Comparison of ENCODE assay signal across 8 mouse cellular contexts in the genomic region with DNA sequence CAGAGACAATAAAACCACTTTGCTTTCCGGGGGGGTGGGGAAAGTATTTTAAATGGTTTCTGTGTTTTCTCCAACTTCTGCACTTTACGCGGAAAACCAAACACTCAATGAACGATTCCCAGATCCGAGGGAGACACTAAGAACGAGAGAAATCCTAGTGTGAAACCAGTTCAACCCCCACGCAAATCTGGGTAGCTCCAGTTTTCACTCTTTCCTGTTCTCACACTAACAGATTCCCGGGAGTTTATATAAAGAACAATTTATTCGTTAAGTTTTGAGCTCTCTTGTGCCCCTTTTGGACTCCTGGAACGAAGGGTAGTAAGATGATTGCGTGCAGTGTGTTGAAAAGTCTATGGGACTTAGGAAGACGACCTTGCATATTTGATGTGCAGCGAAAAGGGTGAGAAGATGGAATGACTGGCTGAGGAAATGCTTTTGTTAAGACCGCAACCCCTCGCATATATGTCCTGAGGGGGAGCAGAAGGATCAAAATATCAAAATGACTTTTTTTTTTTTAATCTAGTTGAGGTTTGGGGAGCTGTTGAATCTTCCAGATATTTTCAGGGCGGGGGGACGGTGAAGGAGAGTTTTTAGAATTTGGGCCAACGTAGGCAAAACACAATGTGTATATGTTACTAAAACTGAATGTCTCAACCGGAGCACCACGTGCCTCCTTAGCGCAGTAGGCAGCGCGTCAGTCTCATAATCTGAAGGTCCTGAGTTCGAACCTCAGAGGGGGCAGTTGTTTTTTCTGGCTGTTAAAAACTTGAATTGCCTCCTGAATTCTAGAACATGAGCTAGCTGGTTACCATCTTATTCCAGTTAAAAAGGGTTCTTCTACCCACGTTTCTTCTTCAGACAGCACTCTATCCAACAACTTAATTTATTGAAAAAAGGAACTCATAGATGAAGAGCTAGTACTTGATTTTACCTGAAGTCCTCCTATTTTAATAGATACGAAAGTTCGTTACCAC. TPM values are rescaled to one million over a fixed set of nuclear protein-coding genes. Genes with fewer than 3 reads are reported as not detected.
DNase-seq lines count a peak whose midpoint lies in the region; ATAC-seq and TF ChIP-seq lines count a peak whose summit lies in the region.

No protein-coding gene starts in this region.

- peak; percentile 58 for ATAC-seq in heart, embryonic 12.5 days (ENCODE audit: insufficient number of reproducible peaks, low FRiP score)
- peak; percentile 66; the same call in 1 of the 2 replicates for ATAC-seq in kidney, embryonic 16.5 days (ENCODE audit: low FRiP score, low TSS enrichment)
- peak; percentile 40 for ATAC-seq in liver, embryonic 14.5 days (ENCODE audit: insufficient read depth)

- peak overlapping the region; percentile 23 for H3K27ac ChIP-seq in heart, embryonic 12.5 days (ENCODE audit: poor library complexity, severe bottlenecking)
- H3K27ac ChIP-seq in kidney, embryonic 16.5 days (ENCODE audit: low read length), result peak overlapping the region; percentile 51; the same call in 1 of the 2 replicates
- H3K27ac ChIP-seq in liver, embryonic 14.5 days, result no peak overlapping the region
- no peak overlapping the region for H3K27ac ChIP-seq in testis, adult 2 months (ENCODE audit: control insufficient read depth, insufficient read depth, low read depth, low read length)

- peak; percentile 80 to 86 for DNase-seq in CD8-positive naive resting alpha-beta T cell, adult 2 months (ENCODE audit: low read depth in 2 of 2, low spot score in 2 of 2)
- DNase-seq in brain, adult 2 months (ENCODE audit: low read depth, low spot score), result peak; percentile 91
- peak in 1 of 3 experiments; percentile 71 for DNase-seq in liver, embryonic 14.5 days (ENCODE audit: low read depth in 3 of 3, low spot score in 3 of 3)
- DNase-seq in neural tube, embryonic 10.5 days (ENCODE audit: extremely low spot score, low spot score), result peak; percentile 82

- TF ChIP-seq EP300 in liver, embryonic 14.5 days (IDR thresholded peaks at IDR 0.05; ENCODE audit: low read depth), result no peak; the same call in 1 of the 2 replicates

- peak overlapping the region; percentile 80 for H3K4me3 ChIP-seq in erythroblast, embryonic 14.5 days (replicated peaks)
- peak overlapping the region; percentile 70 for H3K4me3 ChIP-seq in heart, embryonic 12.5 days
- peak overlapping the region; percentile 73 for H3K4me3 ChIP-seq in kidney, embryonic 16.5 days (ENCODE audit: low read length)
- H3K4me3 ChIP-seq in liver, embryonic 14.5 days (ENCODE audit: insufficient read depth in 1 of 2, low read depth in 2 of 2, low read length in 2 of 2), result peak overlapping the region; percentile 73 to 77
- peak overlapping the region; percentile 37; the same call in 1 of the 2 replicates for H3K4me3 ChIP-seq in testis, adult 2 months (ENCODE audit: control insufficient read depth, low read depth, low read length)

- peaks cover 55% of the 10 kb centered on the region for H3K4me1 ChIP-seq in erythroblast, embryonic 14.5 days (ENCODE audit: control insufficient read depth)
- H3K4me1 ChIP-seq in heart, embryonic 12.5 days (replicated peaks), result peaks cover 8% of the 10 kb centered on the region; the same call in 1 of the 2 replicates
- peaks cover 6% of the 10 kb centered on the region; the same call in 1 of the 2 replicates for H3K4me1 ChIP-seq in kidney, embryonic 16.5 days (ENCODE audit: insufficient read depth, low read length)
- H3K4me1 ChIP-seq in liver, embryonic 14.5 days (replicated peaks; ENCODE audit: control insufficient read depth in 2 of 2, insufficient read depth in 2 of 2, low read length in 1 of 2), result peaks cover 8 to 12% of the 10 kb centered on the region in 2 experiments
- H3K4me1 ChIP-seq in testis, adult 2 months (ENCODE audit: control insufficient read depth, insufficient read depth, low read length), result peaks cover 5% of the 10 kb centered on the region

- TF ChIP-seq POLR2A in testis, adult 2 months (IDR thresholded peaks at IDR 0.05; ENCODE audit: control insufficient read depth, low read depth, low read length), result no peak

- H3K4me2 ChIP-seq in heart, embryonic 12.5 days, result peak overlapping the region; percentile 73
- peak overlapping the region; percentile 96 for H3K4me2 ChIP-seq in kidney, embryonic 16.5 days (replicated peaks; ENCODE audit: low read depth, low read length)
- H3K4me2 ChIP-seq in liver, embryonic 14.5 days (ENCODE audit: low read depth), result peak overlapping the region; percentile 99

- no peaks in the 10 kb centered on the region for H3K9me3 ChIP-seq in erythroblast, embryonic 14.5 days (ENCODE audit: control insufficient read depth, low read length)
- H3K9me3 ChIP-seq in heart, embryonic 12.5 days (replicated peaks), result no peaks in the 10 kb centered on the region
- H3K9me3 ChIP-seq in kidney, embryonic 16.5 days (ENCODE audit: low read length), result no peaks in the 10 kb centered on the region
- no peaks in the 10 kb centered on the region for H3K9me3 ChIP-seq in liver, embryonic 14.5 days (ENCODE audit: control insufficient read depth, low read length)

- H3K27me3 ChIP-seq in erythroblast, embryonic 14.5 days (ENCODE audit: control insufficient read depth), result peaks cover 35% of the 10 kb centered on the region
- H3K27me3 ChIP-seq in heart, embryonic 12.5 days (replicated peaks), result no peaks in the 10 kb centered on the region
- H3K27me3 ChIP-seq in kidney, embryonic 16.5 days (ENCODE audit: insufficient read depth, low read length), result no peaks in the 10 kb centered on the region
- no peaks in the 10 kb centered on the region; the same call in 1 of the 2 replicates for H3K27me3 ChIP-seq in liver, embryonic 14.5 days (ENCODE audit: control insufficient read depth, insufficient read depth, low read length)
- H3K27me3 ChIP-seq in testis, adult 2 months (ENCODE audit: control insufficient read depth, insufficient read depth, low read length), result no peaks in the 10 kb centered on the region

- WGBS in heart, embryonic 12.5 days, result 2% methylated on average over 27 of the region's 27 CpGs
- 1% methylated on average over 27 of the region's 27 CpGs for WGBS in kidney, embryonic 16.5 days
- 1% methylated on average over 27 of the region's 27 CpGs for WGBS in liver, embryonic 14.5 days (ENCODE audit: insufficient replicate concordance)

- H3K9ac ChIP-seq in heart, embryonic 12.5 days, result peak overlapping the region; percentile 54
- H3K9ac ChIP-seq in kidney, embryonic 16.5 days (replicated peaks; ENCODE audit: low read length), result peak overlapping the region; percentile 69
- H3K9ac ChIP-seq in liver, embryonic 14.5 days (replicated peaks), result peak overlapping the region; percentile 64

- no peak for TF ChIP-seq CTCF in liver, embryonic 14.5 days (IDR thresholded peaks at IDR 0.05; ENCODE audit: low read depth)
- no peak for TF ChIP-seq CTCF in testis, adult 2 months (IDR thresholded peaks at IDR 0.05; ENCODE audit: control insufficient read depth, insufficient read depth, insufficient replicate concordance, low read depth, low read length)

- no peaks in the 10 kb centered on the region for H3K36me3 ChIP-seq in erythroblast, embryonic 14.5 days (ENCODE audit: control insufficient read depth)
- H3K36me3 ChIP-seq in heart, embryonic 12.5 days, result no peaks in the 10 kb centered on the region
- H3K36me3 ChIP-seq in kidney, embryonic 16.5 days (ENCODE audit: insufficient read depth, low read length), result no peaks in the 10 kb centered on the region
- H3K36me3 ChIP-seq in liver, embryonic 14.5 days (replicated peaks; ENCODE audit: control insufficient read depth, insufficient read depth, low read depth), result no peaks in the 10 kb centered on the region
- H3K36me3 ChIP-seq in testis, adult 2 months (ENCODE audit: control insufficient read depth, insufficient read depth, low read length), result no peaks in the 10 kb centered on the region

RNA-seq across cellular contexts. Expression of a gene that starts 12.0 kb away (rescaled TPM):
- 7.6 and 8.7 TPM in 2 replicates for polyA plus RNA-seq in erythroblast, embryonic 14.5 days (2012)
- 98.2 and 103 TPM in 2 replicates for polyA plus RNA-seq in heart, embryonic 12.5 days (2016; fragmentation: Nextera tagmentation; extraction: Ambion mirVana)
- 130 and 131 TPM in 2 replicates for polyA plus RNA-seq in kidney, embryonic 16.5 days (2015; fragmentation: Nextera tagmentation; extraction: Ambion mirVana)
- 28.0 and 36.9 TPM in 2 replicates for polyA plus RNA-seq in liver, embryonic 14.5 days (2012; rRNA removed)
- 50.9 and 56.1 TPM in 2 replicates for polyA plus RNA-seq in liver, embryonic 14.5 days (2014; fragmentation: Nextera tagmentation; extraction: Ambion mirVana)
- 142 and 149 TPM in 2 replicates for polyA plus RNA-seq in testis, adult 2 months (2012; rRNA removed)

RNA-seq across cellular contexts. Expression of a gene that starts 21.6 kb away (rescaled TPM):
- not detected in 2 replicates for polyA plus RNA-seq in erythroblast, embryonic 14.5 days (2012)
- polyA plus RNA-seq in heart, embryonic 12.5 days (2016; fragmentation: Nextera tagmentation; extraction: Ambion mirVana), result not detected in 2 replicates
- polyA plus RNA-seq in kidney, embryonic 16.5 days (2015; fragmentation: Nextera tagmentation; extraction: Ambion mirVana), result not detected in 2 replicates
- polyA plus RNA-seq in liver, embryonic 14.5 days (2012; rRNA removed), result not detected in 2 replicates
- not detected in 2 replicates for polyA plus RNA-seq in liver, embryonic 14.5 days (2014; fragmentation: Nextera tagmentation; extraction: Ambion mirVana)
- 0.10 TPM in 1 of 2 replicates, not detected in the other for polyA plus RNA-seq in testis, adult 2 months (2012; rRNA removed)

RNA-seq across cellular contexts. Expression of a gene that starts 37.8 kb away (rescaled TPM):
- not detected in 2 replicates for polyA plus RNA-seq in erythroblast, embryonic 14.5 days (2012)
- polyA plus RNA-seq in heart, embryonic 12.5 days (2016; fragmentation: Nextera tagmentation; extraction: Ambion mirVana), result not detected in 2 replicates
- polyA plus RNA-seq in kidney, embryonic 16.5 days (2015; fragmentation: Nextera tagmentation; extraction: Ambion mirVana), result not detected in 2 replicates
- not detected in 2 replicates for polyA plus RNA-seq in liver, embryonic 14.5 days (2012; rRNA removed)
- not detected in 2 replicates for polyA plus RNA-seq in liver, embryonic 14.5 days (2014; fragmentation: Nextera tagmentation; extraction: Ambion mirVana)
- not detected in 2 replicates for polyA plus RNA-seq in testis, adult 2 months (2012; rRNA removed)

RNA-seq across cellular contexts. Expression of a gene that starts 55.9 kb away (rescaled TPM):
- not detected in 2 replicates for polyA plus RNA-seq in erythroblast, embryonic 14.5 days (2012)
- not detected in 2 replicates for polyA plus RNA-seq in heart, embryonic 12.5 days (2016; fragmentation: Nextera tagmentation; extraction: Ambion mirVana)
- polyA plus RNA-seq in kidney, embryonic 16.5 days (2015; fragmentation: Nextera tagmentation; extraction: Ambion mirVana), result 0.05 TPM in 1 of 2 replicates, not detected in the other
- polyA plus RNA-seq in liver, embryonic 14.5 days (2012; rRNA removed), result not detected in 2 replicates
- 0.03 TPM in 1 of 2 replicates, not detected in the other for polyA plus RNA-seq in liver, embryonic 14.5 days (2014; fragmentation: Nextera tagmentation; extraction: Ambion mirVana)
- polyA plus RNA-seq in testis, adult 2 months (2012; rRNA removed), result not detected in 2 replicates

Comparison
In these comparisons a context has a peak if more than half of its experiments do, and no peak if none do; other contexts are left out.
1. H3K27ac ChIP-seq: peak in heart, embryonic 12.5 days (single experiment) and kidney, embryonic 16.5 days (single experiment); none in liver, embryonic 14.5 days (single experiment) and testis, adult 2 months (single experiment).
2. Peak in every context shown above with its lines, with median percentiles within 50 percentile points of each other: H3K4me3 ChIP-seq, ATAC-seq, H3K4me2 ChIP-seq and H3K9ac ChIP-seq.